Mouse (Mus musculus): Measurements from ENCODE around the gene Dhx58.
A peak's percentile ranks its signal among the peaks of the same experiment; 100 is the strongest.

The Dhx58 gene

GRCm38 (mm10) chr11:100721776-100722492 lies 17.9 kb upstream of the Dhx58 start:
- no peak for DNase-seq

GRCm38 (mm10) chr11:100721254-100721653 lies 17.2 kb upstream of the Dhx58 start:
- DNase-seq: no peak

DNA sequence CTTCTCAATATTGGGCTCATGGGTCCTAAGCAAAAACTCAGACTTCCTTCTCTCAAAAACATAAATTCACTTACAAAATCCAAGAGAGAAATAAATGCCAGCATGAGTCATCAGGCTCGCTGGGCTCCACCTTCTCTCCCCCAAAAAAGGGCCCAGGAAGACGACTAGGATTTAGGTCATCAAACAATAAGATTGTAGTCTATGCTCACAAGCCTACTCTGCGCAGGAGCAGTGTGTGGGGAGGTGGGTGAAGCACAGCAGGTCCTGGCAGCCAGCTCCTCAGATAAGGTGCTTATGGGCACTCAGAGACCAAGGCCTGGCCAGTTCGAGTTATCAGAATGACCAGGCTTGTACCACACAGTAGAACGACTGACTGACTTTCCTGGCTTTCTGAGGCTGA lies 16.3 kb upstream of the Dhx58 start:
- no peak for DNase-seq

DNA sequence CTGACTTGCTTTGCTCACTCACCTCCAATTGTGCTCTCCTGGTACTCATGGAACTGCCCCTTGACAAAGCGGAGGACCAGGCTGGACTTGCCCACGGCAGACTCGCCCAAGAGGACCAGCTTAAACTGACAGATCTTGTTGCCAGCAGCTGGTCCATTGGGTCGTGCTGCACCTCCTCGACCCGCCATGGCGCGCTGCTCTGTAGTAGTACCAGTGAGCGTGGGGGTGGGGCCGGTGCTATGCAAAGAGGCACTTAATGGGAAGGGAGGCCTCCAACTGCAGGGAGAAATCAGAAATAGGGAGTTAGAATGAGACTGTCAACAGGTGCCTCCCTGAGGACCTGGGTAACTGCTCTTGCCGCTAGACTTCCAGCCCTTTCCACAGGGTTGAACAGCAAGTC lies 15.8 kb upstream of the Dhx58 start:
- DNase-seq: no peak

DNA sequence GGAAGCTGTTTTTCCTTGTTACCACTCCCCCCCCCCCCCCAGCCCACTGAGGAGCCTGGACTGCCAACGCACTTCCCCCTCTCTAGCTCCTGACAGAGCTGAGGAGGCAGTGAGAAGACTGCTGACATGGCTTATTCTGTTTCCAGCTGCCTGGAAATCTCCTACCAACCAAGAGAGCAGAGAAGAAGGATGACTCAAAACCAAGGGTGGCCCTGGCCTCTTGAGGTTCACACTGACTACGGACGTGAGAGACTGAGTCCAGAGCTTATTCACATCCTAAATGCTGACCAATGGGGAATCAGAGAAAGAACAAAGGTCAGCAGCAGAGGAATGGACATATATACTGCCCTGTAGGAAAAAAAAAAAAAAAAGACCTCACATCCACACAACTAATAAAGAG lies 15.2 kb upstream of the Dhx58 start:
- no peak for DNase-seq

GRCm38 (mm10) chr11:100718866-100719265 lies 14.8 kb upstream of the Dhx58 start:
- no peak for DNase-seq

DNA sequence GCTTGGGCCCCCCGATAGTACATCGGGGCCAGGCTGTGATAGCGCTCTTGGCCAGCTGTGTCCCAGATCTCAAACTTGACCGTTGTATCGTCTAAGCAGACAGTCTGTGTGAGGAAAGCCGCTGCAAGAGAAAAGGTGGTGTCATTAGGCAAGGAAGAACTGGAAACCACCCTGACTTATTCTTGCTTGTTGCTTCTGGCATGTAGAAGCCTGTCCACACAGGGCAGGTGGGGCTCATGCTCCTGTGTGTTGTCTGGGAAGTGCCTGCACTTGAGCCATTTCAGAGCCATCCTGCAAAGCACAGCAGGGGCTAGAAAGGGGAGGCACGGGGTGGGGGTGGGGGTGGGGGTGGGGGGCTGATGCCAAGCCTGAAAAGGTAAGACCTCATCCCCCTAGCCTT lies 14.4 kb upstream of the Dhx58 start:
- DNase-seq: no peak

DNA sequence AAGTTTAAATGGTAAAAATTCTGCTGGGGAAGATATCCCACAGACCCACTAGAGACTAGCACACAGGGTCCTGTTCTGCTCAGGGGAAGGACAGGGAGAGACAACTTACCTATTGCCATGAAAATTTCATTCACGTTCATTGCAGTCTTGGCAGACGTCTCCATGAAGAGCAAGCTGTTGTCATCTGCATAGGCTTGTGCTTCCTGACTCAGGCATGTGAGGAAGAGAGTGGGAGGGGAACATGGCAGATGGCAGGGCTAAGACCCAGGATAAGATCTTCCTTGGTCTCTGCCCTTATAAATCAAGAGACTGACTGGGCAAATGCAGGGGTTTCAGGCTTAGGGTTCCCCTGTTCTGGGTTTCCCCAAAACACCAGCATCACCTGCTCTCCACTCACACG lies 12.6 kb upstream of the Dhx58 start:
- DNase-seq: no peak

- no peak for DNase-seq
Observed at GRCm38 (mm10) chr11:100714948-100715347, 10.9 kb upstream of the Dhx58 start.

- DNase-seq: peak; percentile 91
Observed at GRCm38 (mm10) chr11:100714534-100714915, 10.5 kb upstream of the Dhx58 start.

- DNase-seq: peak; percentile 45
Observed at GRCm38 (mm10) chr11:100713735-100714533, 9.9 kb upstream of the Dhx58 start, which contains the start of gene Hspb9. Gene Hspb9, plus strand, starts transcription at chr11:100713850.

- no peak for DNase-seq
Observed at GRCm38 (mm10) chr11:100713174-100713573, 9.1 kb upstream of the Dhx58 start.

DNA sequence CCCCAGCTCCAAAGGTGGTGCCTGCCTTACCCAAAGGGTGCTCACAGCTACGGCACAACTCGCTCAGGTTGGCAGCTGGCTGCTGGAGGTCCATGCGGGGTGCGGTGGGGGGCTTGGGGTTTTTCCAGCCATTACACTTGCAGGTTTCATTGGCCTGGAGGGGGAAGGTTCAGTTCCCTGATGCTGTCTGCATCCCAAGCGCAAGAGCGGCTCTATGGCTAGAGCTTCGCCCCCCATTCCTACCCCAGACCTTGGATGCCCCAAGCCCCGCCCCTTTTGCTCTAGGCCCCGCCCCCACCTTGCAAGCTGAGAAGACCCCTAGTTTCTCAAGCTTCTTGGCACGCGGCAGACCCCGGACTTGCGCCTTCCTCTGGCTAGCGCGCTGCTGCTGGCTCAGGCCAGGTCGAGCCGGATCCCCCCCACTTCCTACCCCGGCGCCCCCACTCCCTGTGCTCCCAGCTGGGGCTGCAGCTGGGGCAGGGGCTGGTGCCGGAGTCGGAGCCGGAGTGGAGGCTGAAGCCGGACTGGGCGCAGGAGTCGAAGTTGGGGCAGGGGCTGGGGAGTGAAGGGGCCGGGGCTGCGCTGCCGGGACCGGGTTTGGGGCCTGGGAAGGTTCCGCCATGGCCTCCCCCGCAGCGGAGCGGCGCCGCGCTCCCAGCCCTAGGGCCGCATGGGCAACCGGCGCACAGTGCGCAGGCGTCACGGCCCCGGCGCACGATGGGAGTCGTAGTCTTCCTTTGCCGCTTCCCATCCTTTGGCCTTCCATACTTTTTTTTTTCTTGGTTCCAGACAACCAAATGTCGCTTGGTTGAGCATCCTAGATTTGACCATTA lies 7.9 kb upstream of the Dhx58 start, which contains the start of gene Kat2a:
TSS of gene Kat2a (minus strand) at position 683 of the 833 bp plus-strand sequence.
- peak; percentile 82 for DNase-seq

DNA sequence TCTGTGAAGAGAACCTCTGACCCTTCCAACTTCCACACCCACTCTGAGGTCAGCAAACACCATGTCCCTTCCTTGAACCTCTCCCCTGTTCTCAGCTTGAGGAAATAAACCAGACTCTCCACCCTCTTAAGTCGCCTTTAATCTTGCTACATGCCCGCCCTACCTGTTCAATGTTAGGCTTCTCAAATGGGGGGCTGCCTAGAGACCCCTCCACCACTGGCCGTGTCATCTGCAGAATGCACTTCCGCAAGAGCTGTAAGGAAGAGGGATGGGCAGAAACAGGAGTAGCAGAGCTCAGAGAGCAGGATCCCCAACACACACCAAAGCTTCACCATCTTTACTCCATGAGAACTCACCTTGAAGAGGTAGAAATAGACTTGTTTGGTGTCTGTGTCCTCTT lies 6.9 kb upstream of the Dhx58 start:
- no peak for DNase-seq

- DNase-seq: no peak
Observed at GRCm38 (mm10) chr11:100710528-100710927, 6.5 kb upstream of the Dhx58 start.

DNA sequence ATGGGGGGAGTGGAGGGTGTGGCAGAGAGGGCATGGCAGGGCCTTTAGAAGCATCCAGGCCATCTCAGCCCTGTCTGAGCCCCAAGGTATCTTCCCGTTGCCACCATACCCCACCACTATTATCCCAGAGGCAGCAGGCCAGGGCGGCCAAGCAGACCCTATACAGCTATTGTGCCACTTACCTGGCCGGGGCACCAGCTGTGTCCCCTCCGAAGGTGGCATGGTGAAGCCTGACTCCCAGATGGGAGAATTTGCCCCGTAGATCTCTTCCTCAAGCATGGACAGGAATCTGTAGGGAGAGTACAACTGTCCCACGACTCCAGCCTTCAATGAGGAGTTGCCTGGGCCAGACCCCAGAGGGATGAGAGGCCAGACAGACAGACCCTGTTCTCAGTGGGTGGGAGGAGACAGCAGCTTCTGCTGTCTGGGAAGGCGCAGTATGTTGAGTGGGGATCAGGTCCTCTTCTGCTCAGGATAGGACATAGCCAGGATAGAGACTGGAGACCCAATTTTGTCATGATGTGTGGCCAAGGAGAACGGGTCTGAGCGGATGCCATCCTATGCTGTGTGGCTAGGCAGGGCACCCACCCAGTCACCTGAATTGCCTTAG lies 5.2 kb upstream of the Dhx58 start:
- DNase-seq: no peak

- no peak for DNase-seq
Observed at GRCm38 (mm10) chr11:100705095-100705747, 1.1 kb upstream of the Dhx58 start.

GRCm38 (mm10) chr11:100703366-100703765 lies 705 bp downstream of the Dhx58 start:
- no peak for DNase-seq

DNA sequence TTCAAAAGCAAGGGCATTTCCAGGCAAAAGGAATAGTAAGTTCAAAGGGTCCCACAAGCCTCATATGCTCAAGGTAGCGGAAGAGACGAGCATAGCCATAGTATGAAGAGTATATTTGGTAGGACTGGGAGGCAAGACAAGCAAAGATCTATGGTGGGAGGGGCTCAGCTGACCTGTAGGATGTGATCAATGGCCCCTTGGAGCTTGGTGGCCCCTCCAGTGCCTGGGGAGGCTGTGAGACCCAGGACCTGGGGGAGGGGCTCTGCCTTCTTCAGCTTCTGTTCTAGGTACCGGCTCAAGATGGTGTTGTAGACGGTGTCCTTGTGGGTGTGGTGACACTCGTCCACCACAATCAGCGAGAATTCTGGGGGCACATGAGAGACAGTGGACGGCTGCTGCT lies 1.2 kb downstream of the Dhx58 start:
- no peak for DNase-seq

DNA sequence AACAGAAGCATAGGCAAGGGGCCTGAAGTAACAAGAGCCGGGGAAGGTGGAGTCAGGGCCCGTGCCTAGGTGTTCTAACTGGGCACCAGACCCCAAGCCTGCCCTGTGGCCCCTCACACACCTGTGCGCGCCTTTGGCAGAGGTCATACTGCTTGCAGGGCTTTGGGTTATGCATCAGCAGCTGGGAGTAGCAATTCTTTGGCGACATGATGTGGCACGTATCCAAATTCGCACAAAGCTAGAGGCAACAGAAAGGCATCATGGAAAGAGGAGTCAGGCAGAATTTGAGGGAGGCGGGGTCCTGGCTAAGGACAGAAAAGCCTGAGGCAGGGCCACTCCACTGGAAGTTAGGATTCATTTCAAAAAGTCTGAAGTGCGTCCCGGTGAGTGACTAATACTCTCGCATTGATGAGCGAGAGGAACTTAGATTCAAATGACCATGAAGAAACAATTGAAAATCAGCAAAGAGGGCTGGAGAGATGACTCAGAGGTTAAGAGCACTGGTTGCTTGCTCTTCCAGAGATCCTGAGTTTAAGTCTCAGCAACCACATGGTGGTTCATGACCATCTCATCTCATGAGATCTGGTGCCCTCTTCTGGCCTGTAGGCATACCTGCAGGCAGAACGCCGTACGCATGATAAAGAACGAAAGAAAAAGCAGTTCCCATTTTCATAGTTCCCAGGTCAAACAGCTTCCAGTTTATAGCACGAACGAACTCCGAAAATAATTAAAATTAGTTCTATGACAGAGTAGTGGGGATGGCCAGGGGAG lies 1.8 kb downstream of the Dhx58 start:
- peak; percentile 58 for DNase-seq

DNA sequence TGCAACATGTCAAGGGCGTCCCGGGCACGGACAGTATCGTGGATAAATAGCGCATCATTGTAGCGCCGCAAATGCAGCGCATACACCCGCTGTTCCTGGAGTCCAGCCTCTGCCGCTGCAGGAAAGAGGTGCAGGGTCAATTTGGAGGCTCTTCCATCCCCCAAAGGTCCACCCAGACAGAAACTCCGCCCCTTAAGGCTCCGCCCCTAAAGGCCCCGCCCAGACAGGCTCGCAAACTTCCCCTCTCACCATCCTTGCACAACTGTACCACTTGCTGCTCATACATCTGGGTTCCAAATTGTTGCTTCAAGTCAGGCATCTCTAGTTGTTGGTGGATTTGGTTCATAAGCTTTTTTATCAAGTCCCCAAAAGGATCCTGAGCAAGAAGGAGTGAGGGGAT lies 2.8 kb downstream of the Dhx58 start:
- DNase-seq: no peak

DNA sequence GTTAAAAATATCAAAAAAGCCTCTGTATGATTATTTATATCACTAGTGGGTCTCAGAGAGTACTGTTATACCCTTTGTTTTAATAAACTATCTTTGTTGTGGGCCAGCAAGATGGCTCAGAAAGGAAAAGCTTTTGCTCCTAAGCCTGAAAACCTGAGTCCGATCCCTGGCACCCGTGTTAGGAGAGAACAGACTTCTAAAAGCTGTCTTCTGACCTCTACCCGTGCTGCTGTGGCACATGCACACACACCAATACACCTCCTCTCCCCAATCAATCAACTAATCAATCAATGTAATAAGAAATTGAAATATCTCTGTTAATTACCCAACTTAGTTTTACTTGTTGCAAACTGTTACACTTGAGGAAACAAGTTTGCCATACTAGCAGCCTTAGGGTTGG lies 3.4 kb downstream of the Dhx58 start:
- DNase-seq: no peak

Measured in right cerebral cortex, postnatal 4 days (tissue).